Mouse (Mus musculus) sigmoid colon, adult 10 weeks (tissue): Measurements from ENCODE around the gene Enkur. TPM values are rescaled to one million over a fixed set of nuclear protein-coding genes. Genes with fewer than 3 reads are reported as not detected.

Source experiments
- polyA plus RNA-seq: library from polyadenylated mRNA; stranded (reverse); fragments of 350-450 nt; fragmentation: Illumina TruSeq; extraction: RNeasy Lipid Tissue Mini Kit (QIAGEN cat#74804); gene quantifications from one replicate; pipeline ENCODE4 v1.2.3, GENCODE M21; 2014; ENCODE audit warnings: low read depth, low replicate concordance

Enkur gene
- polyA plus RNA-seq, result 7.5 TPM

DNA sequence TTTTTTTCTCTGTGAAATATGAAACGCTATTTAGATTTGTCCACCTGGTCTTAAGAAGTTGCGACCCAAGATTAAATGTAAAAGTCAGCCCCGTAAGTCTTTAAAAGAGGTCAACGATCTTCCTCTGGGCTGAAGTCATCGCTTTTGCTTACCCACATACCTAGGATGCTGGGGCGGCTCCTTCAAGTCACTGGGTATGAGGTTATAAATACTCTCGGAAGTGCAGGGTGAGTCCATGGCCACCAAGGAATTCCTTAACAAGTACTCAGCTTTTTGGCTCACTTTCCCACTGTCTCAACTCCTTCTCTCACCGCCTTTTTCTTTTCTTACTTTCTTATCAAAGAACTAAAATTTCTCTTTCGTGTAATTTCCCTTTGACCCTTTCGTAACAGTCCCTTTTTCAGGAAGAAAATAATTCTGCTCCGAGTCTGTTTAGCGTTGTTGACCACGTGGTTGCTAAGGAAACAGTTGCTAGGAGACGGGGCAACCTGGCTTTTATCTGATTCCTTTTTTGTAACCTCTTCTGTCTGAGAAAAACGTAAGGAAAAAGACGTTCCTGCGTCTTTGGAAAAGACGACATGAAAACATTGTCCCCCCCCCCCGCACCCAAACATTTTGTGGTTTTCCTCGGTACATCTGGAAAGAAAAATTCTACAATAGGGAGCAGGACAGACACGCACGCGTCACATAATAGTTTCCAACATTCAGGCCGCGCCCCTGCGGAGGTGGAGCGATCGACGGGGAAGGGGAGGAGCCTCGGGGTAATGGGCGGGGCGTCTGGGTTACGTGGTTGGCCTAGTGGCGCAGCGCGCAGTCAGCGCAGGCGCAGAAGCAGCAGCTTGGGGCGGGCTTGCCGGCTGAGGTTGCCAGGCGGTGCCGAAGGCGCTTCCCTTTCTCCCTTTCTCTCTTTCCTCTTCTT is at the start of gene Enkur, which contains the start of gene Thnsl1:
Gene Enkur (minus strand): TSS at position 454 of the 919 bp plus-strand sequence.
Gene Thnsl1 (plus strand): TSS at position 813 of the 919 bp plus-strand sequence.

Other genes starting within 250 kb of the Enkur start
- 90.8 TPM for gene Arhgap21, start 236.5 kb downstream of the Enkur start, polyA plus RNA-seq
- 12.9 TPM for gene Thnsl1, start 359 bp upstream of the Enkur start, polyA plus RNA-seq
- gene Gpr158, start 162.2 kb upstream of the Enkur start, polyA plus RNA-seq, result 0.38 TPM